Mouse (Mus musculus) neural tube, embryonic 11.5 days (tissue): ENCODE results near the gene Fuca1. TPM values are rescaled to one million over a fixed set of nuclear protein-coding genes. Genes with fewer than 3 reads are reported as not detected.

Experiments
- ATAC-seq: fragments of 200-750 bp; cut with Nextera tagmentation; 2 replicates; pipeline ENCODE4 v1.8.0; 2017; ENCODE audit warnings: moderate number of reproducible peaks, mild to moderate bottlenecking, moderate TSS enrichment, moderate library complexity; ENCODE audit not compliant: insufficient read depth, low FRiP score, low TSS enrichment
- DNase-seq: peaks from one replicate; pipeline ENCODE4 v3.0.0-alpha.2; 2015; ENCODE audit warnings: low spot score
- H3K27ac ChIP-seq: fragments of 300-500 bp; sonication (generic); 2 replicates; pipeline ENCODE4 v1.5.1; 2014; ENCODE audit warnings: low read depth, mild to moderate bottlenecking, low read length
- H3K27me3 ChIP-seq: fragments of 300-500 bp; sonication (generic); 2 replicates; pipeline ENCODE4 v1.6.1; 2014; ENCODE audit warnings: mild to moderate bottlenecking, low read length, mixed read lengths; ENCODE audit not compliant: control insufficient read depth, insufficient read depth
- H3K36me3 ChIP-seq: fragments of 300-500 bp; sonication (generic); 2 replicates; pipeline ENCODE4 v1.6.1; 2014; ENCODE audit warnings: mild to moderate bottlenecking, low read length, moderate library complexity, mixed read lengths; ENCODE audit not compliant: control insufficient read depth, insufficient read depth
- H3K4me1 ChIP-seq: fragments of 300-500 bp; sonication (generic); 2 replicates; pipeline ENCODE4 v1.6.1; 2014; ENCODE audit warnings: low read length, mixed read lengths; ENCODE audit not compliant: control insufficient read depth, insufficient read depth
- H3K4me2 ChIP-seq: fragments of 300-500 bp; sonication (generic); 2 replicates; pipeline ENCODE4 v1.6.1; 2014; ENCODE audit warnings: low read depth, mild to moderate bottlenecking, moderate library complexity
- H3K4me3 ChIP-seq: fragments of 300-500 bp; sonication (generic); 2 replicates; pipeline ENCODE4 v1.5.1; 2014; ENCODE audit warnings: low read depth, low read length
- H3K9ac ChIP-seq: fragments of 300-500 bp; sonication (generic); 2 replicates; pipeline ENCODE4 v1.6.1; 2014; ENCODE audit warnings: mild to moderate bottlenecking, low read length
- H3K9me3 ChIP-seq: fragments of 300-500 bp; sonication (generic); 2 replicates; pipeline ENCODE4 v1.6.1; 2016; ENCODE audit warnings: low read length; ENCODE audit not compliant: control insufficient read depth
- WGBS: fragments of 180-500 bp; shearing (Covaris S2); extraction: QIAGEN DNeasy Blood & Tissue Kit; methylation state at CpG from one replicate; pipeline ENCODE4 v1.1.7; 2014; 5-methylcytosine and 5-hydroxymethylcytosine counted together
- polyA plus RNA-seq: library from polyadenylated mRNA; unstranded; fragments of >200 nt; fragmentation: Nextera tagmentation; extraction: Ambion mirVana; gene quantifications from 2 replicates; pipeline ENCODE4 v1.2.1, GENCODE M21; 2014

Gene Fuca1
- polyA plus RNA-seq, 1 experiment from 2014 or later, result 60.6 TPM

DNA sequence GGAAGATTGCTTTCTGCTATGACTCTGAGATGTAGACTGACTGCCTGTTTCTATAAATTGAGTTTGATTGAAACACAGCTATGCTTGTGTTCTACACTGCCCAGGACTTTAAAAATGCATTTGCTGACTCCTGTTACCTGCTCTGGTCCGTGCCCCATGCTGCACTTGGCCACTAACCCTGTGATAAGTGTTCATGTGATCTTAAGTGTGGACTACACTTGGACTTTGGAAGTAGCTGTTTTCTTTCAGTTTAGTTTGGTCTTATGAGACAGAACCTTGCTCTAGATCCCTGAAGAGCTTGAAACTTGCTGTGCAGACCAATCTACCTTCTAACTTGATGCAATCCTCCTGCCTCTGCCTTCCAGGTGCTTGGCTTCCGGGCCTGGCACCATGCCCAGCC lies 3.9 kb downstream of the Fuca1 start:
- ATAC-seq (no peak), DNase-seq (no peak)
- peaks cover 8% of the 10 kb centered on the region; the same call in 1 of the 2 replicates for H3K4me1 ChIP-seq
- no peak overlapping the region for H3K9ac ChIP-seq
- no peaks in the 10 kb centered on the region for H3K9me3 ChIP-seq
- H3K4me2 ChIP-seq, result no peak overlapping the region
- H3K27ac ChIP-seq, result no peak overlapping the region
- H3K4me3 ChIP-seq, result no peak overlapping the region
- no peaks in the 10 kb centered on the region; the same call in 1 of the 2 replicates for H3K36me3 ChIP-seq
- H3K27me3 ChIP-seq, result no peaks in the 10 kb centered on the region
- WGBS, result 87% methylated on average over 2 of the region's 2 CpGs

DNA sequence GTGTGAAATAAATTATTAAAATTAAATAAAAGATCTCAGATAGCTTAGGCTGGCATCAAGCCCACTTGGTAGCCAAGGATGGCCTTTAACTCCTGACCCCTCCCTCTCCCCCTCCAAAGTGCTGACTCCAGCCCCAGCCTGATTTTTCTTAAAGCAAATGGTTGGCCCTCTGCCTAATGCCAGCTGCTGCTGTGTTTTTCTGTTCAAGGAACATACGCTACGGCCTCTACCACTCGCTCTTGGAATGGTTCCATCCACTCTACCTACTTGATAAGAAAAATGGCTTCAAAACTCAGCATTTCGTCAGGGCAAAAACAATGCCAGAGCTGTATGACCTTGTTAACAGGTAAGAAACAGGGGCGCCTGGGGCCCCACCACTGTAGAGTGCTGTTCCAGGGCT lies 4.8 kb downstream of the Fuca1 start:
- H3K4me2 ChIP-seq, result no peak overlapping the region
- H3K27ac ChIP-seq, result no peak overlapping the region
- H3K4me3 ChIP-seq, result no peak overlapping the region
- WGBS, result 89% methylated on average over 5 of the region's 5 CpGs
- no peak for DNase-seq
- no peaks in the 10 kb centered on the region for H3K27me3 ChIP-seq
- H3K9me3 ChIP-seq, result no peaks in the 10 kb centered on the region
- peaks cover 8% of the 10 kb centered on the region; the same call in 1 of the 2 replicates for H3K4me1 ChIP-seq
- no peak overlapping the region for H3K9ac ChIP-seq
- H3K36me3 ChIP-seq, result no peaks in the 10 kb centered on the region; the same call in 1 of the 2 replicates
- no peak for ATAC-seq

DNA sequence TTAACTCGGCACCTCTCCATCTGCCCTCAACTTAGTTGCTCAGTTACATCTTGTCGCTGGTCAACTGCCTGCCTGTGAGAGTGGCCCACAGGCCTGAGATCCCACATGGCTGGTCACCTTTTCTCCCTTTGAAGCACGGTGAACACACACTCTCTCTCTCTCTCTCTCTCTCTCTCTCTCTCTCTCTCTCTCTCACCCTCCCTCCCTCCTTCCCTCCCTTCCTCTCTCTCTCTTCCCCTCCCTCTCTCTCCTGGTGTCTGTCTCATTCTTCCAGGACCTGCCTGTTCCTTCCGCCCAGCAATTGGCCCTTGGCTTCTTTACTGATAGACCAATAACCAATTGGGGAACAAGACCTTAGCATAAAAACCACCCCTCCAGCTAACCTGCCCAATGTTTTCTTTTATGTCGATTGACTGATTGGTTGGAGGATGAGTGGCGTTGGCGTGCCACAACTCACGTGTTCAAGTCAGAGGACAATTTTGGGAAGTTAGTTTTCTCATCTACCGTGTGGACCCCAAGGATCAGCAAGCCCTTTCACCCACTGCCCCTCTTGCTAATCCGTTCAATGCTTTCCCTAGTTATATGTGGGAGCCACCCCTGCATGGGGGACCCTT lies 5.8 kb downstream of the Fuca1 start:
- DNase-seq (no peak), ATAC-seq (no peak)
- H3K4me1 ChIP-seq, result peaks cover 7% of the 10 kb centered on the region; the same call in 1 of the 2 replicates
- no peak overlapping the region for H3K4me3 ChIP-seq
- WGBS, result 91% methylated on average over 10 of the region's 10 CpGs
- no peak overlapping the region for H3K27ac ChIP-seq
- no peaks in the 10 kb centered on the region for H3K9me3 ChIP-seq
- H3K9ac ChIP-seq, result no peak overlapping the region
- no peak overlapping the region for H3K4me2 ChIP-seq
- no peaks in the 10 kb centered on the region; the same call in 1 of the 2 replicates for H3K36me3 ChIP-seq
- no peaks in the 10 kb centered on the region for H3K27me3 ChIP-seq

GRCm38 (mm10) chr4:135926861-135927260 lies 6.3 kb downstream of the Fuca1 start:
- ATAC-seq (no peak), DNase-seq (no peak)
- H3K4me2 ChIP-seq, result no peak overlapping the region
- H3K9me3 ChIP-seq, result no peaks in the 10 kb centered on the region
- 93% methylated on average over 3 of the region's 3 CpGs for WGBS
- no peaks in the 10 kb centered on the region; the same call in 1 of the 2 replicates for H3K36me3 ChIP-seq
- no peak overlapping the region for H3K9ac ChIP-seq
- H3K4me1 ChIP-seq, result peaks cover 2% of the 10 kb centered on the region; the same call in 1 of the 2 replicates
- no peak overlapping the region for H3K4me3 ChIP-seq
- H3K27me3 ChIP-seq, result no peaks in the 10 kb centered on the region
- H3K27ac ChIP-seq, result no peak overlapping the region

DNA sequence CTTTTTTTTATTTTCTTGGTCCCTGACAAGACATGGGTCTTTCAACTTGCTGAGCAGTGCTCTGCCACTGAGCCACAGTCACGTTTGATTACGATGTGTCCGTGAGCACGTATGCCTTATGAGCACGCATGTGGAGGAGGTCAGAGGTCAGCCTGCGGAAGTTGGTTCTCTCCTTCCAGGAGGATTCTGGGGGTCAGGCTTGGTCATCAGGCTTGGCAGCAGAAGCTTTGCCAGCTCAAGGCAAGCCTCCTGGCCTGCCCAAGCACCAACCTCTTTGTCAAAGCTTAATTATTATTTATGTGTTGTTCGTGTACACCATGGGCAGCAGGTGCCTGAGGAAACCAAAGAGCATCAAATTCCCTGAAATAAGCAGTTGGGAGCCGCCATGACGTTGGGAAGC lies 7.8 kb downstream of the Fuca1 start:
- no peak overlapping the region for H3K4me2 ChIP-seq
- no peak overlapping the region for H3K4me3 ChIP-seq
- 83% methylated on average over 9 of the region's 9 CpGs for WGBS
- H3K9me3 ChIP-seq, result no peaks in the 10 kb centered on the region
- H3K27ac ChIP-seq, result no peak overlapping the region
- DNase-seq, result no peak
- H3K27me3 ChIP-seq, result no peaks in the 10 kb centered on the region
- no peaks in the 10 kb centered on the region for H3K4me1 ChIP-seq
- peaks cover 2% of the 10 kb centered on the region; the same call in 1 of the 2 replicates for H3K36me3 ChIP-seq
- no peak overlapping the region for H3K9ac ChIP-seq
- ATAC-seq, result no peak

GRCm38 (mm10) chr4:135929405-135929804 lies 8.9 kb downstream of the Fuca1 start:
- Histone ChIP-seq H3K4me1 (no peaks in the 10 kb centered on the region), H3K4me3 (no peak overlapping the region), H3K27me3 (no peaks in the 10 kb centered on the region), H3K36me3 (peaks cover 2% of the 10 kb centered on the region; the same call in 1 of the 2 replicates), H3K27ac (no peak overlapping the region), H3K9me3 (no peaks in the 10 kb centered on the region), H3K9ac (no peak overlapping the region), H3K4me2 (no peak overlapping the region)
- DNase-seq (no peak), ATAC-seq (no peak)
- WGBS, result 87% methylated on average over 5 of the region's 5 CpGs

- 92% methylated on average over 9 of the region's 9 CpGs for WGBS
- no peaks in the 10 kb centered on the region for H3K27me3 ChIP-seq
- no peak for DNase-seq
- no peak overlapping the region for H3K4me3 ChIP-seq
- no peaks in the 10 kb centered on the region for H3K4me1 ChIP-seq
- no peak for ATAC-seq
- no peak overlapping the region for H3K9ac ChIP-seq
- no peak overlapping the region for H3K27ac ChIP-seq
- H3K4me2 ChIP-seq, result no peak overlapping the region
- no peaks in the 10 kb centered on the region for H3K9me3 ChIP-seq
- H3K36me3 ChIP-seq, result peaks cover 2% of the 10 kb centered on the region; the same call in 1 of the 2 replicates
Measured at GRCm38 (mm10) chr4:135929828-135930227, 9.3 kb downstream of the Fuca1 start.

- Histone ChIP-seq H3K27ac (no peak overlapping the region), H3K4me1 (no peaks in the 10 kb centered on the region), H3K9ac (no peak overlapping the region), H3K27me3 (no peaks in the 10 kb centered on the region), H3K4me2 (no peak overlapping the region), H3K9me3 (no peaks in the 10 kb centered on the region), H3K4me3 (no peak overlapping the region), H3K36me3 (peaks cover 2% of the 10 kb centered on the region; the same call in 1 of the 2 replicates)
- WGBS, result 92% methylated on average over 8 of the region's 8 CpGs
- ATAC-seq (no peak), DNase-seq (no peak)
Measured at GRCm38 (mm10) chr4:135930239-135930638, 9.7 kb downstream of the Fuca1 start.

DNA sequence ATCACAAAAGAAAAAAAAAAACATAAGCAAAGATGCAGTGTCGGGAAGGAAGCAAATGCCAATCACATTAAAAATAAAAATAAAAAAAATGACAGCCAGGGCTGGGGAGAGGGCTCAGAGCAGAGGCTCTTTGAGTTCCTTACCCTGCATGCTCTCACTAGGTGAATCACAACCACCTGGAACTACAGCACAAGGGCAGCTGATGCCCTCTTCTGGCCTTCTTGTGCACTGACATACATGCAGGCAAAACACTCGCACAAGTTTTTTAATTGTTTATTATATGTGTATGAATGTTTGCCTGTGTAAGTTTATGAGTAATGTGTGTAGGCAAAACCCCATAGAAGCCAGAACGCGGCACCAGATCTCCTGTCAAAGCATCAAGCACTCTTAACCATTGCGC lies 11.3 kb downstream of the Fuca1 start:
- Histone ChIP-seq H3K27me3 (no peaks in the 10 kb centered on the region), H3K4me1 (no peaks in the 10 kb centered on the region), H3K4me2 (no peak overlapping the region), H3K4me3 (no peak overlapping the region), H3K9me3 (no peaks in the 10 kb centered on the region), H3K36me3 (peaks cover 2% of the 10 kb centered on the region; the same call in 1 of the 2 replicates), H3K27ac (no peak overlapping the region), H3K9ac (no peak overlapping the region)
- ATAC-seq (no peak), DNase-seq (no peak)
- 60% methylated on average over 5 of the region's 5 CpGs for WGBS
